Mouse (Mus musculus) small intestine, adult 2 months (tissue): ENCODE results near the gene Lrba.

ENCODE experiments used
- CTCF ChIP-seq: fragments of 200-500 bp; IDR thresholded peaks from 2 replicates; pipeline ENCODE4 v1.5.1; 2012; ENCODE audit warnings: low read depth, mild to moderate bottlenecking, control low read depth, inconsistent platforms, low read length, moderate library complexity, mixed read lengths; ENCODE audit not compliant: insufficient replicate concordance, insufficient read length; ENCODE audit errors: extremely low read depth
- POLR2A ChIP-seq: fragments of 200-500 bp; IDR thresholded peaks from 2 replicates; pipeline ENCODE4 v1.6.1; 2012; ENCODE audit warnings: low read depth, mild to moderate bottlenecking, control low read depth, inconsistent platforms, low read length, moderate library complexity

- no peak for TF ChIP-seq CTCF
- no peak for TF ChIP-seq POLR2A
Measured at GRCm38 (mm10) chr3:86789752-86790151, 565.3 kb downstream of the Lrba start.
